Mouse (Mus musculus) liver, embryonic 16.5 days (tissue): Measurements from ENCODE around the gene Tmem213. TPM values are rescaled to one million over a fixed set of nuclear protein-coding genes. Genes with fewer than 3 reads are reported as not detected.

Experiments used
- ATAC-seq: fragments of 200-750 bp; cut with Nextera tagmentation; 2 replicates; pipeline ENCODE4 v1.8.0; 2017; ENCODE audit warnings: low read depth, mild to moderate bottlenecking, moderate number of reproducible peaks, moderate library complexity
- H3K27ac ChIP-seq: fragments of 300-500 bp; sonication (generic); 2 replicates; pipeline ENCODE4 v1.5.1; 2014; ENCODE audit warnings: mild to moderate bottlenecking, low read length
- H3K27me3 ChIP-seq: fragments of 300-500 bp; sonication (generic); 2 replicates; pipeline ENCODE4 v1.6.1; 2014; ENCODE audit warnings: low read depth, low read length, mixed read lengths; ENCODE audit not compliant: control insufficient read depth, insufficient read depth
- H3K36me3 ChIP-seq: fragments of 300-500 bp; sonication (generic); 2 replicates; pipeline ENCODE4 v1.6.1; 2014; ENCODE audit warnings: mild to moderate bottlenecking; ENCODE audit not compliant: control insufficient read depth, insufficient read depth
- H3K4me1 ChIP-seq: fragments of 300-500 bp; sonication (generic); 2 replicates; pipeline ENCODE4 v1.6.1; 2014; ENCODE audit warnings: low read depth, low read length, mixed read lengths; ENCODE audit not compliant: control insufficient read depth
- H3K4me2 ChIP-seq: fragments of 300-500 bp; sonication (generic); 2 replicates; pipeline ENCODE4 v1.6.1; 2014; ENCODE audit warnings: low read depth, low read length, mixed read lengths
- H3K4me3 ChIP-seq: fragments of 300-500 bp; sonication (generic); 2 replicates; pipeline ENCODE4 v1.5.1; 2014; ENCODE audit warnings: low read depth, mild to moderate bottlenecking, low read length
- H3K9ac ChIP-seq: fragments of 300-500 bp; sonication (generic); 2 replicates; pipeline ENCODE4 v1.6.1; 2014; ENCODE audit warnings: low read depth, low read length
- H3K9me3 ChIP-seq: fragments of 300-500 bp; sonication (generic); replicated peaks from 2 replicates; pipeline ENCODE4 v1.6.1; 2016; ENCODE audit warnings: low read length; ENCODE audit not compliant: control insufficient read depth
- WGBS: fragments of 180-500 bp; shearing (Covaris S2); extraction: QIAGEN DNeasy Blood & Tissue Kit; methylation state at CpG from one replicate; pipeline ENCODE4 v1.1.7; 2014; ENCODE audit not compliant: insufficient replicate concordance; 5-methylcytosine and 5-hydroxymethylcytosine counted together
- polyA plus RNA-seq: library from polyadenylated mRNA; unstranded; fragments of >200 nt; fragmentation: Nextera tagmentation; extraction: Ambion mirVana; gene quantifications from 2 replicates; pipeline ENCODE4 v1.2.1, GENCODE M21; 2015

Tmem213 gene
- polyA plus RNA-seq, 1 experiment from 2014 or later, result not detected

DNA sequence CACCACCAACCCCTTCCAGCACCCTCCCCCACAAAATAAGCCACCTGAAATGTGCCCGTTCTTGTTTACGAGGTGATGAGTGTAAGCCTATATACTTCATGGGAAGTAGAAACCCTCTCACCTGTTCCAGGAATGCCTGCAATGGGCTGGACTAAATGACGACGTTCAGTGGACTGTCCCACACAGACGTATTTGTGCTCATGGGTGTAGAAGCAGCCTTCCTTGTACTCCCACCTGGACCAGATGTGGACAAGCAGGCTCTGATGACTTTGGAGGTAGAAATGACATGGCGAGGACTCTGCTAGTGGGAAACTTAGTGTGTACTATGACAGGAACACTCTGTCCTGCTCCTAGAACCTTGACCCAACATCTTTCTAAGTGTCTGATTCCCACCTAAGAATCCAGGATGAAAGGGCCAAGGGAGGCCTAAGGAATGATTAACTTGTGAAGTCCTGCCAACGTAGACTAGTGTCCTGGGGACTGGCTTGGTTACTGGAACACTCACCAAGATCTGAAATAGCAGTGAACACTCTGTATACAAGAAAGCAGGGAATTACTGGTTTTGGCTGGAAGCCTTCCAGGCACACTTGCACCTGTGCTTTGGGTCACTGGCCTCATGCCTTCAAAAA, 15.3 kb downstream of the Tmem213 start, which contains the start of gene Atp6v0a4:
Gene Atp6v0a4 (minus strand): TSS at position 380 of the 629 bp plus-strand sequence.
- ATAC-seq, result no peak
- no peak within 1 kb of the TSS for H3K4me2 ChIP-seq
- peaks cover 4% of the 10 kb centered on the region; the same call in 1 of the 2 replicates for H3K4me1 ChIP-seq
- H3K36me3 ChIP-seq, result no peaks in the 10 kb centered on the region
- no peaks in the 10 kb centered on the region for H3K9me3 ChIP-seq
- H3K27ac ChIP-seq, result no peak within 1 kb of the TSS
- H3K4me3 ChIP-seq, result no peak within 1 kb of the TSS
- H3K9ac ChIP-seq, result no peak within 1 kb of the TSS
- H3K27me3 ChIP-seq, result no peaks in the 10 kb centered on the region
- WGBS, result 69% methylated on average over 7 of the region's 7 CpGs

DNA sequence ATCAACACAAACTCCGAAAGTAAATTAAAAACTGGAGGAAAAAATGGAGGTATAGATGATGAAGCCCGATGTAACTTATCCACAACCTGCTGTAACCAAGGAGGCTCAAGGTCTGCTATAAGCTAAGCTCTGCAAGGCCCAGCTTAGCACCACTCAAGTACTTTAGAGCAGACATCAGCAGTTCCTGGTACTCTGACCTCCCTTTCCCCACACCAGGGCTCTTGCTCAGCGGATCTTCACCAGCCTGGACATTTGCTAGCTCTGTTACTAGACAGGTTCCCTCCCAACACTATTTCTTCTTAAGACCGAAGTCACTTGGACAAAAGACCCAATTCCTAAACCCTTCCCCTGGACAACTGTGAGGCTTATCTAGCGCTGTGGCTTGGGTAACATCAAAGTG, 15.8 kb downstream of the Tmem213 start:
- 64% methylated on average over 5 of the region's 5 CpGs for WGBS
- no peaks in the 10 kb centered on the region for H3K36me3 ChIP-seq
- no peak for ATAC-seq
- H3K4me3 ChIP-seq, result no peak overlapping the region
- H3K9me3 ChIP-seq, result no peaks in the 10 kb centered on the region
- peaks cover 1% of the 10 kb centered on the region; the same call in 1 of the 2 replicates for H3K4me1 ChIP-seq
- H3K9ac ChIP-seq, result no peak overlapping the region
- no peaks in the 10 kb centered on the region for H3K27me3 ChIP-seq
- H3K4me2 ChIP-seq, result no peak overlapping the region
- H3K27ac ChIP-seq, result no peak overlapping the region

DNA sequence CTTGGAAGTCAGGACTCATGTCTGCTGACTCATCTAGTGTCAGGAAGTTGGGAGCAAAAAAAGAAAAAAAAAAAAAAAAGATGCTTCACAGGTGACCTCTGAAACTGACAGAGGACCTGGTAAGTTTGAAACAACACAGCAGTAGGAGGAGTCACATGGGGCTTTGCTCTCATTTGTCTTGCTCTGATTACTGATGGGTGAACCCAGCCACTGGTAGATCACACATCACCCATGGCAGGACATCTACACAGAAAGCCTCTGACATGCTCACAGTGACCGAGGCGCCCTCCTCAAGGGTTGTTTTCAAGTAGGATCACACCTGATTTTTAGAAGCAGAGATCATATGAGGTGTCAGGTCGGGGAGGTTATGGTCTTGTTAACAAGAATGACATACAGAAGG, 16.4 kb downstream of the Tmem213 start:
- H3K27ac ChIP-seq, result no peak overlapping the region
- no peak overlapping the region for H3K9ac ChIP-seq
- H3K4me1 ChIP-seq, result no peaks in the 10 kb centered on the region
- WGBS, result 69% methylated on average over 3 of the region's 3 CpGs
- no peak overlapping the region for H3K4me3 ChIP-seq
- no peak overlapping the region for H3K4me2 ChIP-seq
- no peak for ATAC-seq
- no peaks in the 10 kb centered on the region for H3K36me3 ChIP-seq
- no peaks in the 10 kb centered on the region for H3K9me3 ChIP-seq
- H3K27me3 ChIP-seq, result no peaks in the 10 kb centered on the region

DNA sequence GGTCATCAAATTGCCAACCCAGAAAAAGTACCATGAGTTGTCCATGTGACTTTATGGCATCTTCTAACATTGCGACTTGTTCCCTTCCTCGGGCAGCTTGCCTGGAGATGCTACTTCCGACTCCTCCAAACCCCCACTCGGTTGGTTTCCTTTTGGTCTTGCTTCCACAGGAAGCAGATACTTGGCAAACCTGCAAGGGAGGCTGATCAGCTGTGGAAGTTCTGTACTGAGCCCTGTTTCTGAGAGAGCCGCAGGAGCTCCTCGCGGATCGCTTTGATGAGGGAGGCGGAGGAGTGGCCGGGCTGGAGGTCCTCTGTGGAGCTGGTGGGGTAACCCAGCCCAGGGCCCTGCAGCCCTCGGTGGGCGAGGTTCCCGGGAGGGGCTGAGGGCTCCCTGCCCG, 19.1 kb downstream of the Tmem213 start:
- no peaks in the 10 kb centered on the region for H3K27me3 ChIP-seq
- no peak for ATAC-seq
- H3K27ac ChIP-seq, result no peak overlapping the region
- no peak overlapping the region for H3K9ac ChIP-seq
- H3K36me3 ChIP-seq, result no peaks in the 10 kb centered on the region
- no peak overlapping the region for H3K4me3 ChIP-seq
- no peak overlapping the region for H3K4me2 ChIP-seq
- no peaks in the 10 kb centered on the region for H3K9me3 ChIP-seq
- 75% methylated on average over 14 of the region's 14 CpGs for WGBS
- no peaks in the 10 kb centered on the region for H3K4me1 ChIP-seq

DNA sequence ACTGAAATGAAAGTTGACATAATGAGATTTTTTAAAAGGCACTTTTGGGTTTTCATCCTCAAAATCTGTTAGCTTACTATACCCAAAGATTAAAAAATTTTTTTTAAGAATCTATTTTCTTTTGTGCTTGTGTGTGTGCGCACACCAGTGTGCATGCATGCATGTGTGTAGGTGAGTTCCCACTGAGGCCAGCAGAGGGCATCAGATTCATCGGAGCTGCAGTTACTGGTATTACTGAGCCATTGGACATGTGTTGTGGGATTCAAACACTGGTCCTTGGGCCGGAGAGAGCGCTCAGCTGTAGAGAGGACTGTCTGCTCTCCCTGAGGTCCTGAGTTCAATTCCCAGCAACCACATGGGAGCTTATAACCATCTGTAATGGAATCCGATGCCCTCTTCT, 20.8 kb downstream of the Tmem213 start:
- no peak overlapping the region for H3K9ac ChIP-seq
- 80% methylated on average over 5 of the region's 5 CpGs for WGBS

DNA sequence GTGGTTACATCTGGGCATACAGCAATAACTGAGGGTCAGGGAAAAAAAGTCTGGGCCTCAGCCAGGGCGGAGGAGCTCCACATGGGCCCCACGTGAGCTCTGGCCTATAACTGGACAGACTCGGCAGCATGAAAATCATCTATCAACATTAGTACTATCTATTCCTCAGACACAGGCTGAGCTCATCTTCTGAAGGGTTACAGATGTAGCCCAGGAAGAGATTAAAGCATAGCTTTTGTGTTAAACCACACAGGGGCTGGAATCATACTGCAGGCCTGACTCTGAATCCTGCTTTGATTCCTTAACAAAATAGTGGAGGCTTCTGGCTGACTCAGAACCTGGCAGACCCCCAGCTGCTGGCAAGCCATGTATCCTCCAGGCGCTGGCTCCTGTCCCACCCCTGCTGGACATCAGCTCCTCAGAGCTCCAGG, 22.8 kb downstream of the Tmem213 start:
- Histone ChIP-seq H3K27ac (no peak overlapping the region), H3K4me2 (no peak overlapping the region), H3K36me3 (no peaks in the 10 kb centered on the region), H3K4me1 (no peaks in the 10 kb centered on the region), H3K4me3 (no peak overlapping the region), H3K9me3 (no peaks in the 10 kb centered on the region), H3K27me3 (no peaks in the 10 kb centered on the region), H3K9ac (no peak overlapping the region)
- no peak for ATAC-seq
- WGBS, result 60% methylated on average over 4 of the region's 4 CpGs

More for the DNA sequence above, 20.8 kb downstream of the Tmem213 start:
- no peaks in the 10 kb centered on the region for H3K4me1 ChIP-seq
- no peaks in the 10 kb centered on the region for H3K9me3 ChIP-seq
- no peaks in the 10 kb centered on the region for H3K36me3 ChIP-seq
- ATAC-seq, result no peak
- no peak overlapping the region for H3K4me3 ChIP-seq
- H3K27ac ChIP-seq, result no peak overlapping the region
- no peaks in the 10 kb centered on the region for H3K27me3 ChIP-seq
- H3K4me2 ChIP-seq, result no peak overlapping the region

DNA sequence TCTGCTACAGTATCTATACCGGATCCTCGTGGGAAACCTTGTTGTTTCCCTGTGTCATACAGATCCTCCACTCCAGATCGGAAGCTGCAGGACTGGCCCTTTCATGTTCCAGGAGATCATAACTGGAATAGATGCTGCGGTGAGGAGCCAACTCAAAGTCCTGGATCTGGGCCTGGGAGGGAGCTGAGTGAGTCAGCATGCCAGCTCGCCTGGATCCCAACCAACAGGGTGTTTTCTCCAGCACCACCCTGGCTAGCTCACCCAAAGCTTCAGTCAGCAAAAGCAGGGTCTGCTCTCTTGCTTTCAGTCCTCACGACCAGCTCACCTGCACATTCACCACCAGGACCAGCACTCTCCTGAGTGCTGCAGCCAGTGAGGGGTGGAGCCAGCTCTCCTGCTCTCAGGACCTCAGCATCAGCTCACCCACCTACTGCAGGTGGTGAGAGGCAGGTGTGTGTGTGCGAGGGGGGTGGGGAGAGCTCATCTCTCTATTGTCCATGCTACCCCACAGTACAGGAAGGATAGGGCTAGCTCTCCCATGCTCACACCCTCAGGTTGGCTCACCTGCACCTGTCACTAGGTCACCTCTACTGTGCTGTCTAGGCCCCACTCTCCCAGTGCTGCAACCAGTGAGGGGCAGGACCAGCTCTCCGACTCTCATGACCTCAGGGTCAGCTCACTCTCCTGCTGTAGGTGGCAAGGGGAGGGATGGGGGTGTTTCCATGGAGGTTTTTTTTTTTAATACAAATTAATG, 25.9 kb downstream of the Tmem213 start:
- no peak overlapping the region for H3K4me3 ChIP-seq
- H3K27me3 ChIP-seq, result no peaks in the 10 kb centered on the region
- no peaks in the 10 kb centered on the region for H3K36me3 ChIP-seq
- H3K4me1 ChIP-seq, result no peaks in the 10 kb centered on the region
- H3K27ac ChIP-seq, result no peak overlapping the region
- H3K4me2 ChIP-seq, result no peak overlapping the region
- no peaks in the 10 kb centered on the region for H3K9me3 ChIP-seq
- no peak for ATAC-seq
- no peak overlapping the region for H3K9ac ChIP-seq
- WGBS, result 69% methylated on average over 8 of the region's 8 CpGs

DNA sequence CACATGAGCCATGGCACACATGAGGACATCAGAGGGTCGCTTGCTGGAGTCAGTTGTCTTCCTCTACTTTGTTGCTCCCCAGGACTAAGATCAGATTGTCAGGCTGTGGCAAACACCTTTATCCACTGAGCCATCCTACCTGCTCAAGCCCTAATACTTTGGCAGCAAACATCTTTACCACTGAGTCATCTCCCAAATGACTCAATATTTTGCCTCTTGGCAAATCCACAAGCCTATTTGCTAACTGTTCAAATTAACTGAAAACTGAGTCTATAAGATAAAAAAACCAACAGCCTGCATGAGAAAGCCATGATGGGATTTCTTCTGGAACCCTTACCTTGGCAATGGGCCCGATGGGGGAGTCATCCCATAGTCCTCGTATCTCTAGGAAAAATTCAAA, 30.0 kb downstream of the Tmem213 start:
- H3K4me1 ChIP-seq, result no peaks in the 10 kb centered on the region
- H3K27me3 ChIP-seq, result no peaks in the 10 kb centered on the region
- H3K4me3 ChIP-seq, result no peak overlapping the region
- 56% methylated on average over 3 of the region's 3 CpGs for WGBS
- no peak overlapping the region for H3K27ac ChIP-seq
- no peak overlapping the region for H3K9ac ChIP-seq
- no peaks in the 10 kb centered on the region for H3K9me3 ChIP-seq
- no peak for ATAC-seq
- H3K4me2 ChIP-seq, result no peak overlapping the region
- H3K36me3 ChIP-seq, result no peaks in the 10 kb centered on the region

DNA sequence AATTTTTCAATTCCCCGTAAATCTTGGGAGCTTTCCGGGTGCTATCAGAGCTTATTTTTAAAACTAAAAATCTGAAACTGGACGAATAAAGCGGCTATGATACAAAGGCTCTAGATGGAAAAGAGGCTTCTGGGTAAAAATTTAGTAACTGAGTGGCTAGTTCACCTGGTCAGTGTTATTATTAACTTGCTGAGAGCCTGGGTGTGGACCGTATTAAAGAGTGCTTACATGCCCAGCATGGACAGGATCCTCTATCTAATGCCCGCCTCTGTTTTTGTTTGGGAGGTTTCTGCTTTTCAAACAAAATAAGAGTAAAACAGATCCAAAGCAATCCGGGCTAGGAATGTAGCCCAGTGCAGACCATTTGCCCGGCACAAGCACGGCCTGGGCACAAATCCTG, 31.3 kb downstream of the Tmem213 start:
- H3K27ac ChIP-seq, result no peak overlapping the region
- H3K9me3 ChIP-seq, result no peaks in the 10 kb centered on the region
- no peak for ATAC-seq
- H3K27me3 ChIP-seq, result no peaks in the 10 kb centered on the region
- no peak overlapping the region for H3K4me2 ChIP-seq
- H3K36me3 ChIP-seq, result no peaks in the 10 kb centered on the region
- no peak overlapping the region for H3K9ac ChIP-seq
- no peaks in the 10 kb centered on the region; the same call in none of the 2 replicates for H3K4me1 ChIP-seq
- H3K4me3 ChIP-seq, result no peak overlapping the region
- WGBS, result 69% methylated on average over 9 of the region's 9 CpGs
